Mouse (Mus musculus) frontal cortex, adult 2 months (tissue): ENCODE measurements at regions not wholly inside any gene's neighbourhood (a gene's known extent, or its start where the extent isn't known, plus 50 kb on each side); places are given as distances from the start of the nearest gene placed in this dataset.
A peak's percentile ranks its signal among the peaks of the same experiment; 100 is the strongest.

ENCODE experiments used
- DNase-seq, 2 experiments: peaks; one replicate each; pipeline ENCODE4 v3.0.0; 2022; ENCODE audit warnings: low spot score in 1 of 2; ENCODE audit errors: extremely low spot score in 1 of 2

GRCm38 (mm10) chr4:9935949-9936348 is 938.3 kb upstream of the 2610301B20Rik start:
- DNase-seq: no peak

- no peak for DNase-seq
These were observed 922.9 kb upstream of the 2610301B20Rik start for GRCm38 (mm10) chr4:9951441-9951840.

- no peak for DNase-seq
These were observed 899.7 kb upstream of the 2610301B20Rik start for GRCm38 (mm10) chr4:9974631-9975030.

- no peak for DNase-seq
These were observed 892.8 kb upstream of the 2610301B20Rik start for GRCm38 (mm10) chr4:9981354-9982040.

- no peak for DNase-seq
These were observed 891.3 kb upstream of the 2610301B20Rik start for GRCm38 (mm10) chr4:9982786-9983525.

GRCm38 (mm10) chr4:9993871-9994270 is 880.4 kb upstream of the 2610301B20Rik start:
- no peak for DNase-seq

GRCm38 (mm10) chr4:9994466-9994865 is 879.8 kb upstream of the 2610301B20Rik start:
- DNase-seq: no peak

- no peak for DNase-seq
These were observed 844.0 kb upstream of the 2610301B20Rik start for GRCm38 (mm10) chr4:10030316-10030715.

GRCm38 (mm10) chr4:10031764-10032163 is 842.5 kb upstream of the 2610301B20Rik start:
- DNase-seq: no peak

GRCm38 (mm10) chr4:10035336-10035735 is 839.0 kb upstream of the 2610301B20Rik start:
- no peak for DNase-seq

GRCm38 (mm10) chr4:10041301-10042093 is 832.8 kb upstream of the 2610301B20Rik start:
- no peak for DNase-seq

- no peak for DNase-seq
These were observed 825.5 kb upstream of the 2610301B20Rik start for GRCm38 (mm10) chr4:10048770-10049169.

GRCm38 (mm10) chr4:10049411-10049810 is 824.9 kb upstream of the 2610301B20Rik start:
- no peak for DNase-seq

GRCm38 (mm10) chr4:10051296-10052267 is 822.7 kb upstream of the 2610301B20Rik start:
- no peak for DNase-seq

- no peak for DNase-seq
These were observed 821.4 kb upstream of the 2610301B20Rik start for GRCm38 (mm10) chr4:10052869-10053268.

- no peak for DNase-seq
These were observed 801.7 kb upstream of the 2610301B20Rik start for GRCm38 (mm10) chr4:10072500-10073106.

- DNase-seq: peak in 1 of 2 experiments; percentile 2
These were observed 794.6 kb upstream of the 2610301B20Rik start for GRCm38 (mm10) chr4:10079565-10080169.

GRCm38 (mm10) chr4:10114831-10115230 is 759.5 kb upstream of the 2610301B20Rik start:
- no peak for DNase-seq

- no peak for DNase-seq
These were observed 756.3 kb upstream of the 2610301B20Rik start for GRCm38 (mm10) chr4:10117964-10118363.
